Mouse (Mus musculus): ENCODE data around the gene Krt33a. TPM values are rescaled to one million over a fixed set of nuclear protein-coding genes. Genes with fewer than 3 reads are reported as not detected.

Krt33a gene
- not detected in 2 replicates for total RNA-seq (2014; fragmentation: Nextera tagmentation)
- total RNA-seq (2017), result not detected in 2 replicates
- not detected in 2 replicates for polyA plus RNA-seq (2012)

- ATAC-seq (ENCODE audit: extremely low read depth, insufficient number of reproducible peaks, low FRiP score, poor library complexity, severe bottlenecking), result no peak
- H3K36me3 ChIP-seq (replicated peaks), result no peaks in the 10 kb centered on the region
- no peaks in the 10 kb centered on the region for H3K4me1 ChIP-seq (ENCODE audit: insufficient read depth, low read depth, low read length)
- H3K27me3 ChIP-seq (ENCODE audit: insufficient read depth, low read length), result no peaks in the 10 kb centered on the region
- H3K9me3 ChIP-seq (replicated peaks), result peaks cover 55% of the 10 kb centered on the region
- TF ChIP-seq TAL1 (conservative IDR thresholded peaks at IDR 0.05; ENCODE audit: low read depth, low read length) (no peak), CTCF (IDR thresholded peaks at IDR 0.05; ENCODE audit: low read depth, low read length) (no peak), GATA2 (IDR thresholded peaks at IDR 0.05; ENCODE audit: borderline replicate concordance, low read depth, low read length) (no peak), GATA1 (IDR thresholded peaks at IDR 0.05; ENCODE audit: borderline replicate concordance, low read length) (no peak), POLR2AphosphoS5 (IDR thresholded peaks at IDR 0.05; ENCODE audit: insufficient replicate concordance, low read depth, low read length) (no peak)
- DNase-seq (ENCODE audit: low spot score), result no peak
- H3K4me3 ChIP-seq (ENCODE audit: low read depth, low read length), result no peak within 1 kb of the TSS
Measured at GRCm38 (mm10) chr11:100016112-100016511, at the start of gene Krt33a. TSS of gene Krt33a (minus strand) at chr11:100016212.

- Histone ChIP-seq H3K27me3 (ENCODE audit: insufficient read depth, low read length) (no peaks in the 10 kb centered on the region), H3K4me3 (ENCODE audit: low read depth, low read length) (no peak overlapping the region), H3K9me3 (replicated peaks) (peaks cover 49% of the 10 kb centered on the region), H3K36me3 (replicated peaks) (no peaks in the 10 kb centered on the region), H3K4me1 (ENCODE audit: insufficient read depth, low read depth, low read length) (no peaks in the 10 kb centered on the region)
- ATAC-seq (ENCODE audit: extremely low read depth, insufficient number of reproducible peaks, low FRiP score, poor library complexity, severe bottlenecking), result no peak
- no peak for DNase-seq (ENCODE audit: low spot score)
- no peak for TF ChIP-seq GATA1 (IDR thresholded peaks at IDR 0.05; ENCODE audit: borderline replicate concordance, low read length)
- no peak for TF ChIP-seq POLR2AphosphoS5 (IDR thresholded peaks at IDR 0.05; ENCODE audit: insufficient replicate concordance, low read depth, low read length)
- no peak for TF ChIP-seq GATA2 (IDR thresholded peaks at IDR 0.05; ENCODE audit: borderline replicate concordance, low read depth, low read length)
- no peak for TF ChIP-seq TAL1 (conservative IDR thresholded peaks at IDR 0.05; ENCODE audit: low read depth, low read length)
- TF ChIP-seq CTCF (IDR thresholded peaks at IDR 0.05; ENCODE audit: low read depth, low read length), result no peak
Measured at GRCm38 (mm10) chr11:100058875-100059274, 42.9 kb upstream of the Krt33a start.

GRCm38 (mm10) chr11:100055686-100056655 is 40.0 kb upstream of the Krt33a start:
- Histone ChIP-seq H3K27me3 (ENCODE audit: insufficient read depth, low read length) (no peaks in the 10 kb centered on the region), H3K4me1 (ENCODE audit: insufficient read depth, low read depth, low read length) (no peaks in the 10 kb centered on the region), H3K36me3 (replicated peaks) (no peaks in the 10 kb centered on the region), H3K4me3 (ENCODE audit: low read depth, low read length) (no peak overlapping the region), H3K9me3 (replicated peaks) (peaks cover 52% of the 10 kb centered on the region)
- ATAC-seq (ENCODE audit: extremely low read depth, insufficient number of reproducible peaks, low FRiP score, poor library complexity, severe bottlenecking) (no peak), DNase-seq (ENCODE audit: low spot score) (no peak)
- TF ChIP-seq CTCF (IDR thresholded peaks at IDR 0.05; ENCODE audit: low read depth, low read length), result no peak
- TF ChIP-seq POLR2AphosphoS5 (IDR thresholded peaks at IDR 0.05; ENCODE audit: insufficient replicate concordance, low read depth, low read length), result no peak
- TF ChIP-seq TAL1 (conservative IDR thresholded peaks at IDR 0.05; ENCODE audit: low read depth, low read length), result no peak
- TF ChIP-seq GATA1 (IDR thresholded peaks at IDR 0.05; ENCODE audit: borderline replicate concordance, low read length), result no peak
- no peak for TF ChIP-seq GATA2 (IDR thresholded peaks at IDR 0.05; ENCODE audit: borderline replicate concordance, low read depth, low read length)

GRCm38 (mm10) chr11:100050451-100050850 is 34.4 kb upstream of the Krt33a start, which contains the start of gene Krt31:
TSS of gene Krt31 (minus strand) at chr11:100050551.
- Histone ChIP-seq H3K4me3 (ENCODE audit: low read depth, low read length) (no peak within 1 kb of the TSS), H3K27me3 (ENCODE audit: insufficient read depth, low read length) (no peaks in the 10 kb centered on the region), H3K9me3 (replicated peaks) (peaks cover 53% of the 10 kb centered on the region), H3K36me3 (replicated peaks) (no peaks in the 10 kb centered on the region), H3K4me1 (ENCODE audit: insufficient read depth, low read depth, low read length) (no peaks in the 10 kb centered on the region)
- no peak for DNase-seq (ENCODE audit: low spot score)
- TF ChIP-seq GATA2 (IDR thresholded peaks at IDR 0.05; ENCODE audit: borderline replicate concordance, low read depth, low read length), result no peak
- TF ChIP-seq POLR2AphosphoS5 (IDR thresholded peaks at IDR 0.05; ENCODE audit: insufficient replicate concordance, low read depth, low read length), result no peak
- no peak for TF ChIP-seq CTCF (IDR thresholded peaks at IDR 0.05; ENCODE audit: low read depth, low read length)
- no peak for TF ChIP-seq TAL1 (conservative IDR thresholded peaks at IDR 0.05; ENCODE audit: low read depth, low read length)
- no peak for TF ChIP-seq GATA1 (IDR thresholded peaks at IDR 0.05; ENCODE audit: borderline replicate concordance, low read length)
- ATAC-seq (ENCODE audit: extremely low read depth, insufficient number of reproducible peaks, low FRiP score, poor library complexity, severe bottlenecking), result no peak

GRCm38 (mm10) chr11:100047193-100047592 is 31.2 kb upstream of the Krt33a start:
- no peaks in the 10 kb centered on the region for H3K4me1 ChIP-seq (ENCODE audit: insufficient read depth, low read depth, low read length)
- ATAC-seq (ENCODE audit: extremely low read depth, insufficient number of reproducible peaks, low FRiP score, poor library complexity, severe bottlenecking), result no peak
- no peak for DNase-seq (ENCODE audit: low spot score)
- no peaks in the 10 kb centered on the region for H3K27me3 ChIP-seq (ENCODE audit: insufficient read depth, low read length)
- H3K9me3 ChIP-seq (replicated peaks), result peaks cover 34% of the 10 kb centered on the region
- H3K4me3 ChIP-seq (ENCODE audit: low read depth, low read length), result no peak overlapping the region
- H3K36me3 ChIP-seq (replicated peaks), result no peaks in the 10 kb centered on the region
- TF ChIP-seq CTCF (IDR thresholded peaks at IDR 0.05; ENCODE audit: low read depth, low read length), result no peak
- no peak for TF ChIP-seq GATA1 (IDR thresholded peaks at IDR 0.05; ENCODE audit: borderline replicate concordance, low read length)
- no peak for TF ChIP-seq POLR2AphosphoS5 (IDR thresholded peaks at IDR 0.05; ENCODE audit: insufficient replicate concordance, low read depth, low read length)
- TF ChIP-seq GATA2 (IDR thresholded peaks at IDR 0.05; ENCODE audit: borderline replicate concordance, low read depth, low read length), result no peak

GRCm38 (mm10) chr11:100046303-100046866 is 30.4 kb upstream of the Krt33a start:
- Histone ChIP-seq H3K36me3 (replicated peaks) (no peaks in the 10 kb centered on the region), H3K27me3 (ENCODE audit: insufficient read depth, low read length) (no peaks in the 10 kb centered on the region), H3K9me3 (replicated peaks) (peaks cover 39% of the 10 kb centered on the region), H3K4me3 (ENCODE audit: low read depth, low read length) (no peak overlapping the region; the same call in 1 of the 2 replicates), H3K4me1 (ENCODE audit: insufficient read depth, low read depth, low read length) (no peaks in the 10 kb centered on the region)
- ATAC-seq (ENCODE audit: extremely low read depth, insufficient number of reproducible peaks, low FRiP score, poor library complexity, severe bottlenecking) (no peak), DNase-seq (ENCODE audit: low spot score) (no peak)
- TF ChIP-seq GATA2 (IDR thresholded peaks at IDR 0.05; ENCODE audit: borderline replicate concordance, low read depth, low read length), result no peak
- no peak for TF ChIP-seq TAL1 (conservative IDR thresholded peaks at IDR 0.05; ENCODE audit: low read depth, low read length)
- no peak for TF ChIP-seq POLR2AphosphoS5 (IDR thresholded peaks at IDR 0.05; ENCODE audit: insufficient replicate concordance, low read depth, low read length)
- no peak for TF ChIP-seq GATA1 (IDR thresholded peaks at IDR 0.05; ENCODE audit: borderline replicate concordance, low read length)
- no peak for TF ChIP-seq CTCF (IDR thresholded peaks at IDR 0.05; ENCODE audit: low read depth, low read length)
